Mouse (Mus musculus): ENCODE measurements around the gene Maml3.

GRCm38 (mm10) chr3:52102601-52103530 lies 2.0 kb downstream of the Maml3 start:
- no peak for TF ChIP-seq CTCF (IDR thresholded peaks at IDR 0.05; ENCODE audit: insufficient read depth, low read depth, low read length)
- peak; percentile 59; the same call in 1 of the 2 replicates for TF ChIP-seq POLR2A (IDR thresholded peaks at IDR 0.05; ENCODE audit: insufficient read depth, low read depth, low read length)

Measured in olfactory bulb, adult 2 months (tissue).